ENCODE assay signal across 28 mouse cellular contexts in the genomic region with DNA sequence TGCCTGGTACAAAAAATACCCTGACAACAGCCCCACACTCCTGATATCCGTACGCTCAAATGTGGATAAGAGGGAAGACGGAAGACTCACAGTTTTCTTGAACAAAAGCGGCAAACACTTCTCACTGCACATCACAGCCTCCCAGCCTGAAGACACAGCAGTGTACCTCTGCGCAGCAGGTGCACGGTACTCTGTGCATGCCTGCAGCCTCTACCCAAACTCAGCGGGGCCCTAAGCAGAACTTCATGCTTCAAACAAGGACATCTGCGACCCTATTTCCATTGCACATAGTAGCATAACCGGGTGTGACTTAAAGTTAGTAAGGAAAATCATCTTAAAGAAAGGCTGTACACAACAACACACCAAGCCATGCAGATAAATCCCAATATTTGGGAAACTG.
DNase-seq lines count a peak whose midpoint lies in the region; ATAC-seq and TF ChIP-seq lines count a peak whose summit lies in the region.
"Had no signal": no experiment of that assay in that cellular context is flagged by ENCODE, and none has a peak within 500 bp of the region (broad histone marks: within the 10 kb centered on the region; RNA-seq: fewer than 3 reads in every experiment).

No protein-coding gene starts in this region.

- no peaks in the 10 kb centered on the region for H3K36me3 ChIP-seq in thymus, adult 2 months (ENCODE audit: control insufficient read depth, insufficient read depth, low read length)
- H3K36me3 ChIP-seq: embryonic facial prominence, embryonic 10.5 days; embryonic facial prominence, embryonic 12.5 days; forebrain, embryonic 10.5 days; forebrain, embryonic 12.5 days; G1E had no signal

- H3K27ac ChIP-seq in thymus, adult 2 months (ENCODE audit: control insufficient read depth, insufficient read depth, low read length): no peak overlapping the region
- H3K27ac ChIP-seq: embryonic facial prominence, embryonic 10.5 days; embryonic facial prominence, embryonic 12.5 days; forebrain, embryonic 10.5 days; forebrain, embryonic 12.5 days had no signal

- peak; percentile 23 for DNase-seq in thymus, adult 2 months
- peak; percentile 34 to 42 for DNase-seq in thymus, postnatal 10 days (ENCODE audit: low spot score in 2 of 2)
- peak; percentile 40 for DNase-seq in thymus, postnatal 25 days
- peak; percentile 46 for DNase-seq in thymus, postnatal 4 days
- DNase-seq in cerebellum, postnatal 4 days (ENCODE audit: low spot score in 2 of 2): no peak
- DNase-seq in embryo, embryonic 10.5 days (ENCODE audit: low spot score): no peak
- DNase-seq: adrenal gland, adult 2 months; adrenal gland, postnatal 10 days; adrenal gland, postnatal 25 days; B cell, adult 2 months; cerebellum, adult 11 months; cerebellum, adult 18-20 months; cerebellum, adult 8-10 months; cerebellum, adult 9-11 months; cerebellum, postnatal 25 days had no signal

- no peak for TF ChIP-seq CTCF in thymus, adult 2 months (IDR thresholded peaks at IDR 0.05; ENCODE audit: borderline replicate concordance, control insufficient read depth, extremely low read depth, insufficient read depth, low read length, poor library complexity)

- TF ChIP-seq POLR2A in thymus, adult 2 months (IDR thresholded peaks at IDR 0.05; ENCODE audit: control insufficient read depth, extremely low read depth, insufficient read depth, low read length, poor library complexity): no peak

- H3K4me3 ChIP-seq in thymus, adult 2 months (ENCODE audit: control insufficient read depth, insufficient read depth, low read length): no peak overlapping the region
- H3K4me3 ChIP-seq: embryonic facial prominence, embryonic 10.5 days; embryonic facial prominence, embryonic 12.5 days; erythroblast, embryonic 14.5 days; forebrain, embryonic 10.5 days; forebrain, embryonic 12.5 days had no signal

- no peak for ATAC-seq in erythroblast, adult 5-6 weeks (replicated peaks; ENCODE audit: low FRiP score, poor library complexity, severe bottlenecking)
- ATAC-seq: activated CD4-positive, CD25-positive, alpha-beta regulatory T cell, adult 4 months; CD4-positive, CD25-positive, alpha-beta regulatory T cell, adult 4 months; forebrain, embryonic 14.5 days; forebrain, embryonic 16.5 days; Patski had no signal

- WGBS in thymus, adult 2 months: 60% methylated on average over 9 of the region's 9 CpGs

- peaks cover 2% of the 10 kb centered on the region; the same call in 1 of the 2 replicates for H3K4me1 ChIP-seq in thymus, adult 2 months (replicated peaks; ENCODE audit: control insufficient read depth, insufficient read depth, low read length)
- H3K4me1 ChIP-seq: embryonic facial prominence, embryonic 10.5 days; embryonic facial prominence, embryonic 12.5 days had no signal

- H3K27me3 ChIP-seq in thymus, adult 2 months (ENCODE audit: control insufficient read depth, insufficient read depth, low read length): no peaks in the 10 kb centered on the region
- H3K27me3 ChIP-seq: CH12.LX; embryonic facial prominence, embryonic 12.5 days; forebrain, embryonic 12.5 days; Patski had no signal

Comparison
In these comparisons a context has a peak if more than half of its experiments do, and no peak if none do; other contexts are left out.
1. DNase-seq: peak in thymus, adult 2 months (single experiment), thymus, postnatal 10 days (2 of 2), thymus, postnatal 25 days (single experiment) and thymus, postnatal 4 days (single experiment); none in cerebellum, postnatal 4 days (0 of 2) and embryo, embryonic 10.5 days (single experiment).